Mouse (Mus musculus): Measurements from ENCODE around the gene Spef1. TPM values are rescaled to one million over a fixed set of nuclear protein-coding genes. Genes with fewer than 3 reads are reported as not detected.
A peak's percentile ranks its signal among the peaks of the same experiment; 100 is the strongest.

Spef1 gene
- total and polyA plus RNA-seq, 2 experiments from 2014 or later, result 9.7 to 26.2 TPM

GRCm38 (mm10) chr2:131172322-131172721, 14.8 kb downstream of the Spef1 start:
- Histone ChIP-seq H3K36me3 (ENCODE audit: insufficient read depth) (0 out of 2 replicates have a peak, but pooled peaks cover 14% of the 10 kb centered on the region), H3K4me3 (ENCODE audit: low read depth, low read length) (no peak overlapping the region), H3K9me3 (ENCODE audit: low read length) (no peaks in the 10 kb centered on the region), H3K4me1 (ENCODE audit: insufficient read depth) (peaks cover 18% of the 10 kb centered on the region), H3K27me3 (ENCODE audit: insufficient read depth, low read length) (no peaks in the 10 kb centered on the region), H3K9ac (no peak overlapping the region), H3K27ac (ENCODE audit: low read depth, low read length) (no peak overlapping the region), H3K4me2 (ENCODE audit: low read depth) (no peak overlapping the region)
- DNase-seq, result no peak
- no peak for TF ChIP-seq CTCF (IDR thresholded peaks at IDR 0.05; ENCODE audit: low read depth)
- WGBS, result 61% methylated on average over 9 of the region's 9 CpGs
- ATAC-seq, result no peak

DNA sequence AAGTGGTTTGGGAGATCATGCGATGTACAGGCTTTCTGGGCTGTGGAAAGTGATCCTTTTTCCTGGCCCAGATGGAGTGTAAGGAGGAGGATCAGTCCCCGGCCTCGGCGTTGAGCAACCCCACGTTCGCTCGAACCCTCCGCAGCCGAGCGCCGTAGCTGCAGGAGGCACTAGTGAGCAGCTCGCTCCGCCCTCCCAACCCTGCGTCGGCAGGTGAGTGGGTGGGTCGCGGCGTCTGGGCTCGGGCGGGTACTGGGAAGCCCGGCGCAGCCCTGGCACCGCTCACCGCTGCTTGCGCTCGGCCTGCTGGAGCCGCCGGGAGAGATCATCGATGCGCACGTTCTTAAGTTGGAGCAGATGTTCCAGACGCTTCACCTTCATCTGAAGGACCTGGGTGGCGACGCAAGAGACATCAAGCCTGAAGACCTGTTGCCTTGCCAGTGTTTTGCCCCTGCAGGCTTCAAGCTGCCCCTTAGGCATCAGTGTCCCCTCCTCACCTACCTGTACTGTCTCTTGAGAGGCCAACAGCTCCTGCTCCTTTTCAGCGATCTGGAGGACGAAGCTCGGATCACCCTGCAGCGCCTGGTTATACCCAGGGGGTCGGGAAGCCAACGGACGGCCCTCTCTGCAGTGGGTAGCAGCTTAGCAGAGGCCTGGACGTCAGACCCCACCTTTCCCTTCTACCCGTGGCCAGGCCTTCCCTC, 15.5 kb downstream of the Spef1 start:
- 20% methylated on average over 42 of the region's 43 CpGs for WGBS
- H3K27me3 ChIP-seq (ENCODE audit: insufficient read depth, low read length), result no peaks in the 10 kb centered on the region

GRCm38 (mm10) chr2:131170936-131171335, 16.1 kb downstream of the Spef1 start:
- no peaks in the 10 kb centered on the region for H3K9me3 ChIP-seq (ENCODE audit: low read length)
- H3K27me3 ChIP-seq (ENCODE audit: insufficient read depth, low read length), result no peaks in the 10 kb centered on the region
- H3K27ac ChIP-seq (ENCODE audit: low read depth, low read length), result no peak overlapping the region
- no peak overlapping the region for H3K9ac ChIP-seq
- H3K4me3 ChIP-seq (ENCODE audit: low read depth, low read length), result no peak overlapping the region
- no peak for ATAC-seq
- TF ChIP-seq CTCF (IDR thresholded peaks at IDR 0.05; ENCODE audit: low read depth), result no peak
- 34% methylated on average over 9 of the region's 9 CpGs for WGBS
- no peak for DNase-seq
- H3K4me1 ChIP-seq (ENCODE audit: insufficient read depth), result 0 out of 2 replicates have a peak, but pooled peaks cover 9% of the 10 kb centered on the region
- no peak overlapping the region for H3K4me2 ChIP-seq (ENCODE audit: low read depth)
- 0 out of 2 replicates have a peak, but pooled peaks cover 14% of the 10 kb centered on the region for H3K36me3 ChIP-seq (ENCODE audit: insufficient read depth)

More for the DNA sequence above, 15.5 kb downstream of the Spef1 start:
- H3K27ac ChIP-seq (ENCODE audit: low read depth, low read length), result no peak overlapping the region
- no peaks in the 10 kb centered on the region for H3K9me3 ChIP-seq (ENCODE audit: low read length)
- H3K36me3 ChIP-seq (ENCODE audit: insufficient read depth), result 0 out of 2 replicates have a peak, but pooled peaks cover 14% of the 10 kb centered on the region
- peaks cover 10% of the 10 kb centered on the region; the same call in 1 of the 2 replicates for H3K4me1 ChIP-seq (ENCODE audit: insufficient read depth)
- ATAC-seq (no peak), DNase-seq (no peak)
- H3K4me2 ChIP-seq (ENCODE audit: low read depth), result no peak overlapping the region; the same call in 1 of the 2 replicates
- 0 out of 2 replicates have a peak overlapping the region, but pooled peaks have one; percentile 18 for H3K9ac ChIP-seq
- TF ChIP-seq CTCF (IDR thresholded peaks at IDR 0.05; ENCODE audit: low read depth), result peak; percentile 28; the same call in 1 of the 2 replicates
- no peak overlapping the region for H3K4me3 ChIP-seq (ENCODE audit: low read depth, low read length)

GRCm38 (mm10) chr2:131168914-131169313, 18.2 kb downstream of the Spef1 start:
- ATAC-seq (peak; percentile 40; the same call in 1 of the 2 replicates), DNase-seq (no peak)
- H3K27ac ChIP-seq (ENCODE audit: low read depth, low read length), result no peak overlapping the region
- H3K27me3 ChIP-seq (ENCODE audit: insufficient read depth, low read length), result no peaks in the 10 kb centered on the region
- H3K4me3 ChIP-seq (ENCODE audit: low read depth, low read length), result no peak overlapping the region
- no peaks in the 10 kb centered on the region for H3K9me3 ChIP-seq (ENCODE audit: low read length)
- TF ChIP-seq CTCF (IDR thresholded peaks at IDR 0.05; ENCODE audit: low read depth), result no peak
- no peak overlapping the region for H3K4me2 ChIP-seq (ENCODE audit: low read depth)
- H3K36me3 ChIP-seq (ENCODE audit: insufficient read depth), result 0 out of 2 replicates have a peak, but pooled peaks cover 14% of the 10 kb centered on the region
- 0 out of 2 replicates have a peak, but pooled peaks cover 2% of the 10 kb centered on the region for H3K4me1 ChIP-seq (ENCODE audit: insufficient read depth)
- no peak overlapping the region for H3K9ac ChIP-seq
- WGBS, result 55% methylated on average over 1 of the region's 1 CpGs

- no peak overlapping the region for H3K27ac ChIP-seq (ENCODE audit: low read depth, low read length)
- 89% methylated on average over 6 of the region's 6 CpGs for WGBS
- ATAC-seq (no peak), DNase-seq (no peak)
- H3K4me1 ChIP-seq (ENCODE audit: insufficient read depth), result 0 out of 2 replicates have a peak, but pooled peaks cover 2% of the 10 kb centered on the region
- TF ChIP-seq CTCF (IDR thresholded peaks at IDR 0.05; ENCODE audit: low read depth), result no peak
- no peaks in the 10 kb centered on the region for H3K9me3 ChIP-seq (ENCODE audit: low read length)
- no peak overlapping the region for H3K4me3 ChIP-seq (ENCODE audit: low read depth, low read length)
- H3K9ac ChIP-seq, result no peak overlapping the region
- H3K27me3 ChIP-seq (ENCODE audit: insufficient read depth, low read length), result no peaks in the 10 kb centered on the region
- H3K36me3 ChIP-seq (ENCODE audit: insufficient read depth), result 0 out of 2 replicates have a peak, but pooled peaks cover 14% of the 10 kb centered on the region
- no peak overlapping the region for H3K4me2 ChIP-seq (ENCODE audit: low read depth)
Measured at GRCm38 (mm10) chr2:131167984-131168383, 19.1 kb downstream of the Spef1 start.

GRCm38 (mm10) chr2:131166172-131166571, 20.9 kb downstream of the Spef1 start:
- no peaks in the 10 kb centered on the region for H3K9me3 ChIP-seq (ENCODE audit: low read length)
- H3K27me3 ChIP-seq (ENCODE audit: insufficient read depth, low read length), result no peaks in the 10 kb centered on the region
- TF ChIP-seq CTCF (IDR thresholded peaks at IDR 0.05; ENCODE audit: low read depth), result no peak
- no peak for DNase-seq
- no peaks in the 10 kb centered on the region for H3K36me3 ChIP-seq (ENCODE audit: insufficient read depth)
- no peak overlapping the region for H3K9ac ChIP-seq
- H3K4me1 ChIP-seq (ENCODE audit: insufficient read depth), result 0 out of 2 replicates have a peak, but pooled peaks cover 2% of the 10 kb centered on the region
- 85% methylated on average over 2 of the region's 2 CpGs for WGBS
- H3K4me3 ChIP-seq (ENCODE audit: low read depth, low read length), result no peak overlapping the region
- no peak overlapping the region for H3K27ac ChIP-seq (ENCODE audit: low read depth, low read length)
- no peak overlapping the region for H3K4me2 ChIP-seq (ENCODE audit: low read depth)
- no peak for ATAC-seq

DNA sequence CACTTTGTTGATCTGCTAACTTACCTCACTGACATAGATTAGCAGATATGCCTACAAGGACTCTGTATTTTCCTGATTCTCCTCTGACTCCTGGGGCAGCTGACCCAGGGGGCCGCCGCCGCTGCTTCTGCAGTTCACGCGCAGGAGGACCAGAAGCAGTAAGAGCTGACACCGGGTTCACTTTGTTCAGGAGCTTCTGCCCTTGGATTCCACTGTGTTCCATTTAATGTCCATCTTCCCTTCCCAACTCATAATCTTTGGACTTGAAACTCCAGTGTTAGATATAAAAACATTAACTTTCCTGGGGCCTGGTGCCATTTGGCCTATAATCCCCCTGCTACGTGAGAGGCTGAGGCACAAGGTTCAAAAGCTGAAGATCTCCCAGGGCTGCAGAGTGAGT, 23.2 kb downstream of the Spef1 start:
- Histone ChIP-seq H3K27ac (ENCODE audit: low read depth, low read length) (no peak overlapping the region), H3K9ac (no peak overlapping the region), H3K27me3 (ENCODE audit: insufficient read depth, low read length) (no peaks in the 10 kb centered on the region), H3K36me3 (ENCODE audit: insufficient read depth) (no peaks in the 10 kb centered on the region), H3K4me1 (ENCODE audit: insufficient read depth) (peaks cover 2% of the 10 kb centered on the region; the same call in 1 of the 2 replicates), H3K9me3 (ENCODE audit: low read length) (no peaks in the 10 kb centered on the region), H3K4me2 (ENCODE audit: low read depth) (no peak overlapping the region), H3K4me3 (ENCODE audit: low read depth, low read length) (no peak overlapping the region)
- ATAC-seq, result no peak
- TF ChIP-seq CTCF (IDR thresholded peaks at IDR 0.05; ENCODE audit: low read depth), result no peak
- WGBS, result 87% methylated on average over 7 of the region's 7 CpGs
- DNase-seq, result no peak
